Mouse (Mus musculus): Measurements from ENCODE around the gene Tmed8. TPM values are rescaled to one million over a fixed set of nuclear protein-coding genes. Genes with fewer than 3 reads are reported as not detected.
A peak's percentile ranks its signal among the peaks of the same experiment; 100 is the strongest.
"Not testable (repeated sequence)": the region's sequence is repeated elsewhere in the genome, so short reads cannot be mapped to it uniquely, and the experiment has no call there.

Gene Tmed8
- polyA plus RNA-seq, 1 experiment from 2014 or later: 2.9 TPM

- H3K9me3 ChIP-seq (replicated peaks; ENCODE audit: control insufficient read depth, low read length): no peaks in the 10 kb centered on the region
- no peak overlapping the region for H3K4me3 ChIP-seq (ENCODE audit: low read depth, low read length)
- no peaks in the 10 kb centered on the region for H3K27me3 ChIP-seq (ENCODE audit: control insufficient read depth, insufficient read depth, low read length)
- no peak overlapping the region for H3K27ac ChIP-seq (replicated peaks; ENCODE audit: low read depth, low read length)
- H3K4me2 ChIP-seq (ENCODE audit: low read depth, low read length): no peak overlapping the region
- H3K4me1 ChIP-seq (ENCODE audit: control insufficient read depth, insufficient read depth, low read length): no peaks in the 10 kb centered on the region
- ATAC-seq (replicated peaks; ENCODE audit: insufficient number of reproducible peaks, low FRiP score, low TSS enrichment, low read depth) (no peak), DNase-seq (ENCODE audit: low spot score) (no peak)
- no peaks in the 10 kb centered on the region for H3K36me3 ChIP-seq (replicated peaks; ENCODE audit: control insufficient read depth, insufficient read depth, low read depth, low read length)
- no peak overlapping the region for H3K9ac ChIP-seq (replicated peaks; ENCODE audit: low read length)
Measured at GRCm38 (mm10) chr12:87217596-87217995, 17.3 kb upstream of the Tmed8 start.

GRCm38 (mm10) chr12:87216053-87216452 lies 15.8 kb upstream of the Tmed8 start:
- Histone ChIP-seq H3K9ac (replicated peaks; ENCODE audit: low read length) (no peak overlapping the region), H3K4me2 (ENCODE audit: low read depth, low read length) (no peak overlapping the region), H3K27ac (replicated peaks; ENCODE audit: low read depth, low read length) (no peak overlapping the region), H3K4me1 (ENCODE audit: control insufficient read depth, insufficient read depth, low read length) (no peaks in the 10 kb centered on the region), H3K36me3 (replicated peaks; ENCODE audit: control insufficient read depth, insufficient read depth, low read depth, low read length) (no peaks in the 10 kb centered on the region), H3K9me3 (replicated peaks; ENCODE audit: control insufficient read depth, low read length) (no peaks in the 10 kb centered on the region), H3K27me3 (ENCODE audit: control insufficient read depth, insufficient read depth, low read length) (no peaks in the 10 kb centered on the region), H3K4me3 (ENCODE audit: low read depth, low read length) (no peak overlapping the region)
- ATAC-seq (replicated peaks; ENCODE audit: insufficient number of reproducible peaks, low FRiP score, low TSS enrichment, low read depth): no peak
- WGBS: 76% methylated on average over 2 of the region's 2 CpGs
- DNase-seq (ENCODE audit: low spot score): no peak

GRCm38 (mm10) chr12:87212844-87213606 lies 12.8 kb upstream of the Tmed8 start:
- ATAC-seq (replicated peaks; ENCODE audit: insufficient number of reproducible peaks, low FRiP score, low TSS enrichment, low read depth) (no peak), DNase-seq (ENCODE audit: low spot score) (no peak)
- WGBS: 67% methylated on average over 2 of the region's 2 CpGs
- no peak overlapping the region for H3K27ac ChIP-seq (replicated peaks; ENCODE audit: low read depth, low read length)
- H3K4me3 ChIP-seq (ENCODE audit: low read depth, low read length): no peak overlapping the region
- H3K27me3 ChIP-seq (ENCODE audit: control insufficient read depth, insufficient read depth, low read length): no peaks in the 10 kb centered on the region
- H3K4me1 ChIP-seq (ENCODE audit: control insufficient read depth, insufficient read depth, low read length): no peaks in the 10 kb centered on the region
- H3K9ac ChIP-seq (replicated peaks; ENCODE audit: low read length): no peak overlapping the region
- no peaks in the 10 kb centered on the region for H3K9me3 ChIP-seq (replicated peaks; ENCODE audit: control insufficient read depth, low read length)
- H3K36me3 ChIP-seq (replicated peaks; ENCODE audit: control insufficient read depth, insufficient read depth, low read depth, low read length): no peaks in the 10 kb centered on the region
- no peak overlapping the region for H3K4me2 ChIP-seq (ENCODE audit: low read depth, low read length)

GRCm38 (mm10) chr12:87205789-87206188 lies 5.5 kb upstream of the Tmed8 start:
- H3K9ac ChIP-seq (replicated peaks; ENCODE audit: low read length); H3K36me3 ChIP-seq (replicated peaks; ENCODE audit: control insufficient read depth, insufficient read depth, low read depth, low read length); H3K27ac ChIP-seq (replicated peaks; ENCODE audit: low read depth, low read length); DNase-seq (ENCODE audit: low spot score); H3K9me3 ChIP-seq (replicated peaks; ENCODE audit: control insufficient read depth, low read length); H3K4me3 ChIP-seq (ENCODE audit: low read depth, low read length); ATAC-seq (replicated peaks; ENCODE audit: insufficient number of reproducible peaks, low FRiP score, low TSS enrichment, low read depth); H3K27me3 ChIP-seq (ENCODE audit: control insufficient read depth, insufficient read depth, low read length); H3K4me1 ChIP-seq (ENCODE audit: control insufficient read depth, insufficient read depth, low read length); H3K4me2 ChIP-seq (ENCODE audit: low read depth, low read length): not testable (repeated sequence)
- WGBS: 89% methylated on average over 5 of the region's 5 CpGs

- Histone ChIP-seq H3K36me3 (replicated peaks; ENCODE audit: control insufficient read depth, insufficient read depth, low read depth, low read length) (no peaks in the 10 kb centered on the region), H3K4me3 (ENCODE audit: low read depth, low read length) (no peak overlapping the region), H3K4me2 (ENCODE audit: low read depth, low read length) (no peak overlapping the region), H3K9me3 (replicated peaks; ENCODE audit: control insufficient read depth, low read length) (no peaks in the 10 kb centered on the region), H3K27me3 (ENCODE audit: control insufficient read depth, insufficient read depth, low read length) (no peaks in the 10 kb centered on the region), H3K27ac (replicated peaks; ENCODE audit: low read depth, low read length) (no peak overlapping the region), H3K4me1 (ENCODE audit: control insufficient read depth, insufficient read depth, low read length) (no peaks in the 10 kb centered on the region), H3K9ac (replicated peaks; ENCODE audit: low read length) (no peak overlapping the region)
- no peak for DNase-seq (ENCODE audit: low spot score)
- ATAC-seq (replicated peaks; ENCODE audit: insufficient number of reproducible peaks, low FRiP score, low TSS enrichment, low read depth): no peak
- 73% methylated on average over 5 of the region's 5 CpGs for WGBS
Measured at GRCm38 (mm10) chr12:87201694-87202093, 1.4 kb upstream of the Tmed8 start.

GRCm38 (mm10) chr12:87199206-87199972 lies 865 bp downstream of the Tmed8 start, which contains the start of gene Samd15:
Samd15 (plus strand) TSS chr12:87199723.
- WGBS: under 1% methylated on average over 36 of the region's 38 CpGs

GRCm38 (mm10) chr12:87198792-87199191 lies 1.5 kb downstream of the Tmed8 start:
- no peaks in the 10 kb centered on the region for H3K27me3 ChIP-seq (ENCODE audit: control insufficient read depth, insufficient read depth, low read length)
- peak overlapping the region; percentile 91 for H3K4me2 ChIP-seq (ENCODE audit: low read depth, low read length)
- H3K36me3 ChIP-seq (replicated peaks; ENCODE audit: control insufficient read depth, insufficient read depth, low read depth, low read length): no peaks in the 10 kb centered on the region
- ATAC-seq (replicated peaks; ENCODE audit: insufficient number of reproducible peaks, low FRiP score, low TSS enrichment, low read depth) (no peak), DNase-seq (ENCODE audit: low spot score) (no peak)
- peak overlapping the region; percentile 84; the same call in 1 of the 2 replicates for H3K9ac ChIP-seq (replicated peaks; ENCODE audit: low read length)
- no peaks in the 10 kb centered on the region for H3K9me3 ChIP-seq (replicated peaks; ENCODE audit: control insufficient read depth, low read length)
- 50% methylated on average over 6 of the region's 6 CpGs for WGBS
- H3K27ac ChIP-seq (replicated peaks; ENCODE audit: low read depth, low read length): no peak overlapping the region
- no peaks in the 10 kb centered on the region for H3K4me1 ChIP-seq (ENCODE audit: control insufficient read depth, insufficient read depth, low read length)
- peak overlapping the region; percentile 76 for H3K4me3 ChIP-seq (ENCODE audit: low read depth, low read length)

More at GRCm38 (mm10) chr12:87199206-87199972, 865 bp downstream of the Tmed8 start, which contains the start of gene Samd15:
- ATAC-seq (replicated peaks; ENCODE audit: insufficient number of reproducible peaks, low FRiP score, low TSS enrichment, low read depth) (no peak; the same call in 1 of the 2 replicates), DNase-seq (ENCODE audit: low spot score) (peak; percentile 46)
- Histone ChIP-seq H3K9me3 (replicated peaks; ENCODE audit: control insufficient read depth, low read length) (no peaks in the 10 kb centered on the region), H3K36me3 (replicated peaks; ENCODE audit: control insufficient read depth, insufficient read depth, low read depth, low read length) (no peaks in the 10 kb centered on the region), H3K27ac (replicated peaks; ENCODE audit: low read depth, low read length) (peak within 1 kb of the TSS; percentile 44; the same call in 1 of the 2 replicates), H3K27me3 (ENCODE audit: control insufficient read depth, insufficient read depth, low read length) (no peaks in the 10 kb centered on the region), H3K9ac (replicated peaks; ENCODE audit: low read length) (peak within 1 kb of the TSS; percentile 84), H3K4me3 (ENCODE audit: low read depth, low read length) (peak within 1 kb of the TSS; percentile 76), H3K4me2 (ENCODE audit: low read depth, low read length) (peak within 1 kb of the TSS; percentile 91), H3K4me1 (ENCODE audit: control insufficient read depth, insufficient read depth, low read length) (no peaks in the 10 kb centered on the region)

GRCm38 (mm10) chr12:87196310-87196709 lies 3.9 kb downstream of the Tmed8 start:
- DNase-seq (ENCODE audit: low spot score): no peak
- no peak for ATAC-seq (replicated peaks; ENCODE audit: insufficient number of reproducible peaks, low FRiP score, low TSS enrichment, low read depth)
- Histone ChIP-seq H3K4me1 (ENCODE audit: control insufficient read depth, insufficient read depth, low read length) (no peaks in the 10 kb centered on the region), H3K9ac (replicated peaks; ENCODE audit: low read length) (no peak overlapping the region), H3K27me3 (ENCODE audit: control insufficient read depth, insufficient read depth, low read length) (no peaks in the 10 kb centered on the region), H3K4me2 (ENCODE audit: low read depth, low read length) (no peak overlapping the region), H3K36me3 (replicated peaks; ENCODE audit: control insufficient read depth, insufficient read depth, low read depth, low read length) (no peaks in the 10 kb centered on the region), H3K4me3 (ENCODE audit: low read depth, low read length) (no peak overlapping the region), H3K27ac (replicated peaks; ENCODE audit: low read depth, low read length) (no peak overlapping the region), H3K9me3 (replicated peaks; ENCODE audit: control insufficient read depth, low read length) (no peaks in the 10 kb centered on the region)
